Mouse (Mus musculus): ENCODE measurements around the gene Tprgl.

DNA sequence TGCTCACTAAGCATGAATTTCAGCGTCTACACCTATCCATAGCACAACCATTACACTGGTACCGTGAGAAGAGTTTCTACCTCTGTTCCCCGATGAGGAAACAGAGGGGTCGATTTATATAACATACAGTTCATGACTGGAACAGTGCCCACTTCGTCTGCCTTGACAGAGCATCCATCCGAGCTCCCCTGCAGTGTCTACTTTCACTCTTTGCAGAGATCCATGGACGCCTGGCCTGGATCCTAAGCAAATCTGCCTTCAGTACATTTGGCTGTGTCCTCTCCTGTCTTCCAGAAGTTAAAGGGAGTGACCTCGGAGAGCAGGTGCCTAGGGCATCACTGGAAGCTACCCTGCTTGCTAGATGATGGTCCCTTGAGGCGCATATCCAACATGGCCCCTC, 41.3 kb downstream of the Tprgl start:
- no peak for TF ChIP-seq POLR2A (IDR thresholded peaks at IDR 0.05; ENCODE audit: borderline replicate concordance, insufficient read depth, low read length)
- no peak for TF ChIP-seq CTCF (IDR thresholded peaks at IDR 0.05; ENCODE audit: borderline replicate concordance, insufficient read depth, low read depth, low read length)
